Mouse (Mus musculus) c-Kit-positive CD71-positive TER-119-negative erythroid progenitor cells, embryonic 14.5 days (primary cell): ENCODE data around the gene Fsd1l.

ENCODE experiments used
- DNase-seq: peaks from one replicate; pipeline ENCODE4 v3.0.0-alpha.2; 2013; ENCODE audit warnings: low read depth

Gene Fsd1l

DNA sequence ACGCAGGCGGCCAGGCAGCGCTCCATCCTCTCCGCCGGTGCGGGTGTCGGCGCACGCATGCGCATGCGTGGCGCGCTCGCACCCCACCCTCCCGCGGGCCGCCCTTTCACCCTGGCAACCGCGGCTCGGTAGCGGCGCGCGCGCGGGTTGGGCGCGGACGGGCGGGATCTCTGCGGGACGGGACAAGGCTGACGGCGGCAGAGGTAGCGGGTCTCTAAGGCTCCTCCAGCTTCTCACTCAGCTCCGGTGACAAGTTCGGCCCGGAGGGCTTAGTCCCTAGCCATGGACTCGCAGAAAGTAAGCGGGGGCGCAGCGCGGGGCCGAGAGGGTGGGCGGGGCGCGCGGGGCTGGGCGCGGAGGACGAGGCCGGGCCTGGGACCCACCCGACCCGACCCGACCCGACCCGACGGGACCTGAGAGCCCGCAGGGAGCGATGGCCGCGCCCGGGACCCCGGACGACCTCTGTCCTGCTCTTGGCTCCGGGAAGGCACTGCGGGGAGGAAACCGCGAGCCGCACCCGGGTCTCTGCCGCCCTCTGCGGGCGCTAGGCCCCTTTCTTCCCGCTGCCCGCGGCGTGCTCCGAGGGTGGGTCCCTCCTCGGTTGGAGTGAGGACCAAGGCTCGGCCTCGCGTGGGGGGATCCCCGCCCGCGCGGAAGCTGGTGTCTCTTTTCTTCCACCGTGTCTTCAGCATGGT lies at the start of gene Fsd1l:
Fsd1l (plus strand) TSS at position 156 of the 695 bp plus-strand sequence.
- DNase-seq: peak; percentile 14

GRCm38 (mm10) chr4:53587676-53588075 lies 43.6 kb upstream of the Fsd1l start:
- no peak for DNase-seq

GRCm38 (mm10) chr4:53588936-53589335 lies 42.3 kb upstream of the Fsd1l start:
- no peak for DNase-seq

GRCm38 (mm10) chr4:53589466-53589865 lies 41.8 kb upstream of the Fsd1l start:
- DNase-seq: no peak

DNA sequence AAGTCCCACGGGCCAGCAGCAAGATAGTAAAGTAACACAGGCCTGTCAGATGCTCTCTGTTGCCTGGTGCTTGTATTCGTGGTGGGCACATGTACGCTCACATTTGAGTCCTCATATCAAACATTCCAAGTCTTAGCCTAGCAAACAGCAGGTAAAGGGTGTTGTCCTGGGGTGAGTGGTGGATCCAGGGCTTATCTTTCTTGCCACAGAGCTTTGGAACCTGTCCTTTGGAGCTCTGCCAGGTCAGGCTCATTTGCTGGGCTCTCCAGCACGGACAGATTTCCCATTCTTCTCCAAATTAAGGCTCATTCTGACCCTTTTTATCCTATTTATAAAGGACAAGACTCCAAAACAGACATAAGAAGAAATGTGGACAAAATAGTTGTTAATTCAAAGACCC lies 41.1 kb upstream of the Fsd1l start:
- no peak for DNase-seq

- no peak for DNase-seq
These were observed 40.4 kb upstream of the Fsd1l start for GRCm38 (mm10) chr4:53590691-53591447.

DNA sequence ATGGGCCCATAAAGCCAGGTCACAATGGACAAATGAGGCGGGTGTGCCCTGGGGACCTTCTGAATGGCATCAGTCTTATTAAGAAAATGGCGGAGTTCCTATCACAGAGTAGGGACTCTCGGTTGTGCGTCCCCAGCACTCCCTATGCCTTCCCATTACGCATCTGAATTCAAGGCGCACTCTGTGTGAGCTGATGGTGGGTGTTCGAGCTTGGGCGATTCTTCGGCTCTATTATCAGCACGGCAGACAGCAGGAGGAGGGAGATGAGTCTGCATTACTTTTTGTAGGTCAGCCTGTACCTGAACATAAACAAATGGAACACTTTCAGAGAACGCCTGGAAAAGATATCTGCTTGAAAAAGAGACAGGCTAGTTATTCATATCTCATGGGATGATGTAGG lies 39.7 kb upstream of the Fsd1l start:
- DNase-seq: no peak

GRCm38 (mm10) chr4:53591941-53592340 lies 39.3 kb upstream of the Fsd1l start:
- no peak for DNase-seq

DNA sequence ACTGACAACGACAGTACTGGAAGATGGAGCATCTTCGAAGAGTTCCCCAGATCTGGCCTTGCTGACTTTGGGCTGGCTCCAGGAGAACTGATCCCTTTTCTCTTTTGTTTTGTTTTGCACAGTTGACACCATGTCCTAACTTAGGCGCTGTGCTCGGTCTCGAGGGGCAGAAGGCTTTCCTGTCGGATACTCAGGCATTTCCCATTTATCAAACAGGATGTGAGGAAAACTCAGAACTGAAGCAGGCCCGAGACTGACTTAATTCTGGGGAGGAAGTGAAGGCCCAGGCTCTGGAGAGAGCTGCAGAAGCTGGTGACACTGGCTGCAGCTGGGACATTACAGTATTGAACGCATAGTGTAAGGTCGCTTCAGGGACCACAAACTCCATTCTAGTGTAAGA lies 38.9 kb upstream of the Fsd1l start:
- DNase-seq: no peak

DNA sequence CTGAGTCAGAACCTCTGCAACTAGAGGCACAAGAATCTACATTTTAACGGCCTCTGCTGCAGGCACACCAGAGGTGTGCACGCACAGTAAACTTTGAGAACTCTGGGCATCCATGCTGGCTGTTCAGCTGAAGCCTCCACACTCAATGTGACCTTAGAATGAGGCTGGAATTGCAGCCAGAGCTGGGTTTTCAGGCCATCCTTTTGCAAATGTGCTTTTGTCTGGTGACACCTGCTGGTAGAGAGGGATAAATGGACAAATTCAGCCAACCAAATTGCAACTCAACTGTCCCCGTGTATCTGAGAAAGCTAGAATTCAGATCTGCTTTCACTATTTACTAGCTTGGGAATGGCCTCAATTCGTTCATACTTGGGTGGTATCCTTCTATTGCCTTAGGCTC lies 37.1 kb upstream of the Fsd1l start:
- DNase-seq: peak; percentile 7

- DNase-seq: no peak
These were observed 35.8 kb upstream of the Fsd1l start for GRCm38 (mm10) chr4:53595246-53596062.

DNA sequence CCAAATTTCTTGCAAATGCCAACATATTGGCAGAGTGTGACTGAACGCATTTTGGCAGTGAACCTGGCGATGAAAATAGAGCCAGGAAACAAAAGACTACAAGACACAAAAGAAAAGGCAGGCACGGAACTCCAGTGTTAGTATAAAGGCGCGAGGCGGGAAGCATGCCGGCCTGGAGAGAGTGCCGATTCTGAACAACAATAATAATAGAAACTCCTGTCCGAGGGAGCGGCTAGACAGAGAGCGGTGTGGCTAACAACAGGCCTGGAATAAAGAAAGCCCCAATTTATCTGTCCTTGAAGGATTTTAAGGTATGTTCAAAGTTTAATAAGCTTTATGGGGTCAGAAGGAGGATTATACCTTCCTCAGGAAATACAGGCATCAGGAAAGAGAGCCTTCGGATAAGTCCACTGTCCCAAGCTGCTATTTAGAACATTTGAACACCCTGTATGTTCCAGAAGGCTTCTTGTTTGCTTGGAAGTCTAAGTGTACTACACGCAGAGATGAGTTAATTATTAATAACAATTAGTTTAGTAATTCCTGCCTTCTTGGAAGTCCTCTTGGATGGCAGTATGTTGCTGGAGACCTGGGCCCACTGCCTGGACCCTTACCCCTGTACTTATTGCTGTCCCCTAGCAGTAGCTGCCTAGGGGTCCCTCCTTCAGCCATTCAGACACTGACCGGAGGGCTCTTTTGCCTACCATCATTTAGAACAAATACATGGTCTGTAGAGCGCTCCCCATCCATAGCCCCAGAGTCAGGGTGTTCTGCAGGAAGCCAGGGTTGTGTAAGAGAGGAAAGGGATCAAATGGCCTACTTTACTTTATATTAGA lies 35.0 kb upstream of the Fsd1l start:
- no peak for DNase-seq

DNA sequence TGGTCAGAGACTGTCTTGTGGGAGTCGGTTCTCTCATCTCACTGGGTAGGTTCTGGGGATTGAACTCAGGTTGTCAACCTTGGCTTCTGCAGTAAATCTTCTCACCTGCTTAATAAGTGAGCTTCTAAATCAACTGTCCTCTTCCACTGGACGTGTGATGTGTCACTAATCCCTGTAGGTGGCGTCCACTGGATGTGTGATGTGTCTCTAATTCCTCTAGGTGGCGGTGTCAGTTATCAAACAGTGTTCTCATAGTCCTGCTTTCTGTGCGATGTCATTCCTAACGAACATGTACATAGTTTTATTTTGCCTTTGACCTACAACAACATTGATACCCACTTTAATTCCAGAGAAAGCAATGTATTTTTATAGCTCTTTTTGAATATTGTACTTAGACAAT lies 30.8 kb upstream of the Fsd1l start:
- DNase-seq: peak; percentile 41

DNA sequence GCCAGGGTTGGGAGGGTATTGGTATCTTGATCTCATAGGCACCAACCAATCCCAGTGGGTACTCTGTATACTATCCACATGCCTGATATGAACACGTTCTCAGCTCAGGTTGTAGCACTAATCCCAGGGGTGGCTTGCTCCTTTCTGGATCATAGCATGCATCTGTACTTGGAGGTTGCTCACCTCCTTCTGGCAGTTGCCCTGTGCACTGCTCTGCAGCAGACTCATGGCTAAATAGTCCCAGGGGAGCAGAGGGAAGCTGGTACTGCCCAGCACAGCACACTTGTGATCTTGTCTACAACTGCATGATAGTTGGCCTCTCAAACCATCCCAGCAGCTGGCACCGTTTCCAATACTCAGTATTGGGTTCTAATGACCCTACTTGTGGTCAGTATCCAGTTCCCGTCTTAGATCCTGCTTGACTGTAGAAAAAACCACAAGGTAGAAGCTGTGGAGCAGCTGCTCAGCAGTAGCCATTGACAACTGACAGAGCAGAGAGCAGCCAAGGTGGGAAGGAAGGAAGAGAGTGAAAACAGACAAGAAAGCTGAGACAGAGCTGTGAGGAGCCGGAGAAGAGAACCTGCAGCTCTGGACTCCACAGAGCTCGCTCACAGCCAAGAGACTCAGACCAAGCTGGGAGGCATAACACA lies 16.6 kb upstream of the Fsd1l start:
- DNase-seq: no peak

GRCm38 (mm10) chr4:53617968-53618367 lies 13.3 kb upstream of the Fsd1l start:
- DNase-seq: no peak

DNA sequence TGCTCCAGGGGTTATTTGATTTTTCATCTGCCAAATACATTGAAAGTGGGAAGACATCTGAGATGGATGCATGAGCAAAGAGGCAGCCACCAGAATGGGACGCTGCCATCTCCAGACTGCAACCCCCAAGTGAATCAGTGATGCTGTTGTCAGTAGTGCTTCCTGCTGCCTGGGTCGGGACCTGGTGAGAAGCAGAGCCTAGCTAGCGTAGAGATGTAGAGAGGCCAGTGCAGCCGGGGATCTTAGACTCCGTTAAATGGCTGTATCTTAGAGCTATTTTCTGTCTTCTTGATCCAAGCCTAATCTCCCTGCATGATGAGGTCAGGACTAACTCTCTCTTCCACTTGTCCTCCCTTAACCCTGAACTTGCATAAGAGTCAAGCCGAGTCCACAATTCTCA lies 11.2 kb upstream of the Fsd1l start:
- DNase-seq: no peak

- no peak for DNase-seq
These were observed 10.2 kb upstream of the Fsd1l start for GRCm38 (mm10) chr4:53621084-53621483.

GRCm38 (mm10) chr4:53621490-53621889 lies 9.8 kb upstream of the Fsd1l start:
- DNase-seq: no peak

- DNase-seq: no peak
These were observed 7.6 kb upstream of the Fsd1l start for GRCm38 (mm10) chr4:53623711-53624110.

DNA sequence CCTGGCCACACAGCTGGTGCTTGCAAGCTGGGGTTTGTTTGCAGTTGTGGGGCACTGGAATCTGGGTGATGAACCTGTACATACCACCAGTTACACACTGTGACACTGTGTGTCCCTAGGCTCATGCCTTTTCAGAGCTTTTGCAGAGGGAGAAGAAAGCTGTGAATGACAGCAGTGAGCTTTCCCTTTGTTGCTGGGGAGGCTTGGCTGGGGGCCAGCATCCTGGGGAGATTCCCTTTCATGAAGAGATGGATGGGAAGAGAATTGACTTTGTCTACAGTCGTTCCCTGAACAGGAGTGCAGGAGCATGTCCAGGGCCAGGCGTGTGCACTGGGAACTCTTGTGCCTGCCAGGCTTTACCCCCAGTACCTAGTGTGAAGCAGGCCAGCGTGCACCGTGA lies 6.5 kb upstream of the Fsd1l start:
- no peak for DNase-seq

GRCm38 (mm10) chr4:53625263-53625662 lies 6.0 kb upstream of the Fsd1l start:
- no peak for DNase-seq
